Mouse (Mus musculus) forebrain, embryonic 14.5 days (tissue): ENCODE results near the gene Kcnh6. TPM values are rescaled to one million over a fixed set of nuclear protein-coding genes. Genes with fewer than 3 reads are reported as not detected.
A peak's percentile ranks its signal among the peaks of the same experiment; 100 is the strongest.

Experiments used
- ATAC-seq: fragments of 200-750 bp; cut with Nextera tagmentation; 2 replicates; pipeline ENCODE4 v1.8.0; 2017; ENCODE audit warnings: mild to moderate bottlenecking, moderate library complexity
- DNase-seq: peaks from one replicate; pipeline ENCODE4 v3.0.0-alpha.2; 2015; ENCODE audit warnings: low spot score
- H3K27ac ChIP-seq: fragments of 300-500 bp; sonication (generic); 2 replicates; pipeline ENCODE4 v1.5.1; 2014; ENCODE audit warnings: low read depth, mild to moderate bottlenecking, control low read depth, low read length, moderate library complexity
- H3K27me3 ChIP-seq: fragments of 300-500 bp; sonication (generic); replicated peaks from 2 replicates; pipeline ENCODE4 v1.6.1; 2014; ENCODE audit warnings: low read length, control low read depth, mixed read lengths; ENCODE audit not compliant: control insufficient read depth, insufficient read depth
- H3K36me3 ChIP-seq: fragments of 300-500 bp; sonication (generic); 2 replicates; pipeline ENCODE4 v1.6.1; 2014; ENCODE audit warnings: low read length, control low read depth; ENCODE audit not compliant: control insufficient read depth, insufficient read depth
- H3K4me1 ChIP-seq: fragments of 300-500 bp; sonication (generic); 2 replicates; pipeline ENCODE4 v1.6.1; 2014; ENCODE audit warnings: antibody characterized with exemption, low read length, control low read depth; ENCODE audit not compliant: control insufficient read depth, insufficient read depth
- H3K4me2 ChIP-seq: fragments of 300-500 bp; sonication (generic); 2 replicates; pipeline ENCODE4 v1.6.1; 2014; ENCODE audit warnings: mild to moderate bottlenecking, control low read depth, low read length
- H3K4me3 ChIP-seq: fragments of 300-500 bp; sonication (generic); 2 replicates; pipeline ENCODE4 v1.5.1; 2014; ENCODE audit warnings: low read depth, low read length, control low read depth
- H3K9ac ChIP-seq: fragments of 300-500 bp; sonication (generic); 2 replicates; pipeline ENCODE4 v1.6.1; 2014; ENCODE audit warnings: mild to moderate bottlenecking, low read length, control low read depth, moderate library complexity
- H3K9me3 ChIP-seq: fragments of 300-500 bp; sonication (generic); replicated peaks from 2 replicates; pipeline ENCODE4 v1.6.1; 2016; ENCODE audit warnings: low read length, control low read depth, mixed read lengths; ENCODE audit not compliant: control insufficient read depth
- WGBS: fragments of 180-500 bp; shearing (Covaris S2); extraction: QIAGEN DNeasy Blood & Tissue Kit; methylation state at CpG from one replicate; pipeline ENCODE4 v1.1.7; 2014; 5-methylcytosine and 5-hydroxymethylcytosine counted together
- polyA plus RNA-seq: library from polyadenylated mRNA; unstranded; fragments of >200 nt; fragmentation: Nextera tagmentation; extraction: Ambion mirVana; gene quantifications from 2 replicates; pipeline ENCODE4 v1.2.1, GENCODE M21; 2014

Gene Kcnh6
- 0.48 and 0.57 TPM in 2 replicates for polyA plus RNA-seq

DNA sequence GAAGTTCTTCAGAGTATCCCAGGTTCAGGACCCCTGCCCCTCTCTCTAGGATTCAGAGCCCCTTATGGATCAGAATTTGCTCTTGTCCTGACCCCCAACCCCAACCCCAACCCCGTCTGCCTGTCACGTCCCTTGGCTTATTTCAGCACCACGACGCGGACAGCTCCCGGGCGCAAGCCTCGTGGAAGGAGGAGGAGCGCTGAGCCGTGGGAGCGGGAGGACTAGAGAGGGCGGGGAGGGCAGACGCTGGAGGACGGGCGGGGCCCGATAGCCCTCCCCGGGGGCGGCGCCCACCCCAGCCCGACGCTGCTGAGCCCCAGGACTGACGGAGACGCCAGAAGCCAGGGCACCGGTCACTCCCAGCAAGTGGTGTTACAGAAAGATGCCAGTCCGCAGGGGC lies at the start of gene Kcnh6:
Gene Kcnh6 (plus strand): TSS at position 304 of the 400 bp plus-strand sequence.
- DNase-seq (peak; percentile 42), ATAC-seq (no peak)
- H3K4me1 ChIP-seq = no peaks in the 10 kb centered on the region
- under 1% methylated on average over 23 of the region's 25 CpGs for WGBS
- no peaks in the 10 kb centered on the region for H3K36me3 ChIP-seq
- H3K27ac ChIP-seq = no peak within 1 kb of the TSS
- H3K27me3 ChIP-seq = peaks cover 5% of the 10 kb centered on the region; the same call in 1 of the 2 replicates
- no peak within 1 kb of the TSS for H3K9ac ChIP-seq
- no peaks in the 10 kb centered on the region for H3K9me3 ChIP-seq
- H3K4me3 ChIP-seq = no peak within 1 kb of the TSS
- peak within 1 kb of the TSS; percentile 38 for H3K4me2 ChIP-seq

DNA sequence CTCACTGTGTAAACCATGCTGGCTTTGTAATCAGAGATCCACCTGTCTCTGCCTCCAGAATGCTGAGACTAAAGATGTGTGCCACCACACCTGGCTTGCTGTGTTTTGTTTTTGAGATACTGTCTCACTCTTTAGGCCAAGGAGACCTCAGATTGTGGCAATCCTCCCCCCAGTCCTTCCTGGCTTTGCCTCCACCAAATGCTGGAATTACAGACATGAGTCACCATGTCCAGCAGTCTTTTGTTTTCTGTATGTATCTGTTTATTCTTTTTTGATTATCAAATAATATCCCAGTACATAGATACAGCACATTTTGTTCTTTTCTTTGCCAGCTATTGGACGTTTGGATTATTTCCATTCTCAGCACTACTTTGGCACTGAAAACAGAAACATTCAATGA lies 49.4 kb upstream of the Kcnh6 start:
- 55% methylated on average over 1 of the region's 1 CpGs for WGBS
- no peaks in the 10 kb centered on the region for H3K27me3 ChIP-seq
- no peak overlapping the region for H3K4me3 ChIP-seq
- no peaks in the 10 kb centered on the region for H3K36me3 ChIP-seq
- H3K27ac ChIP-seq = no peak overlapping the region
- H3K4me2 ChIP-seq = no peak overlapping the region
- no peaks in the 10 kb centered on the region for H3K9me3 ChIP-seq
- ATAC-seq = no peak
- H3K9ac ChIP-seq = no peak overlapping the region
- DNase-seq = no peak
- H3K4me1 ChIP-seq = no peaks in the 10 kb centered on the region

DNA sequence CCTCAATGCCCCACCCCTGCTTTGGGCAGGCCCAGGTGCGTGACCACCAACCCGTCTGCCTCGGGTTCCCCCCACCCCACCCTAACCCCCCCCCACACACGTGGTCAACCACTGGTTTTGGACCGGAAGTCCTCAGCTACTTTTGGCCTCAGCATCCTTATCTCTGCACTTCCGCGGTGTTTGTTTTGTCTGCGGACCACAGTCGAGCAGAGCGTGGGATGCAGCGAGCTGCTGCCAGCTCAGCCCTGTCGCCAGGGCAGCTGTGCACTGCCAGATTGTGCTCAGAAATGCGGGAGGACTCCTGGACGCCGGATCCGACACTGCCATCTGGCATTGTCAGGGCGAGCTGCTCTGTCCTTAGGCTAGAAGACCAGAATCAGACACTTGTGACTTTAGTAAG lies 48.6 kb upstream of the Kcnh6 start:
- Histone ChIP-seq H3K27ac (no peak overlapping the region), H3K27me3 (no peaks in the 10 kb centered on the region), H3K4me3 (no peak overlapping the region), H3K36me3 (no peaks in the 10 kb centered on the region), H3K9ac (no peak overlapping the region), H3K9me3 (no peaks in the 10 kb centered on the region), H3K4me1 (no peaks in the 10 kb centered on the region), H3K4me2 (no peak overlapping the region)
- DNase-seq = peak; percentile 16
- ATAC-seq = peak; percentile 55; the same call in 1 of the 2 replicates
- WGBS = 58% methylated on average over 17 of the region's 17 CpGs

DNA sequence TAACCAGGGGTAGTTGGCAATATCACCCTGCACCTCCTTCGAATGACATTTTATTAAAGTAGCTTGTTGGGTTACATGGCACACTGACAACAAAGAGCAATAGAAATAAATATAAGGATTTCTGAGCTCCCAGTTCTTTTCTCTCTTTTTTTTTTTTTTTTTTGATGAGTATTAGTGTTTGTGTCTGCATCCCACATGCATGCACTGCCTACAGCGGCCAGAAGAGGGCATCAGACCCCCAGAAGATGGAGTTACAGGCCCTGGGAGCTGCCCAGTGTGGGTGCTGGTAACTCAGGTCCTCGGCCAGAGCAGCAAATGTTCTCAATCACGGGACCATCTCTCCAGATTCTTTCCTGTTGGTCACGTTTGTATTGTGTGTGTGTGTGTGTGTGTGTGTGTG lies 43.2 kb upstream of the Kcnh6 start:
- Histone ChIP-seq H3K27me3 (peaks cover 22% of the 10 kb centered on the region), H3K9ac (no peak overlapping the region), H3K27ac (no peak overlapping the region), H3K4me2 (no peak overlapping the region), H3K4me3 (no peak overlapping the region), H3K36me3 (no peaks in the 10 kb centered on the region), H3K9me3 (no peaks in the 10 kb centered on the region), H3K4me1 (peaks cover 4% of the 10 kb centered on the region; the same call in 1 of the 2 replicates)
- DNase-seq (no peak), ATAC-seq (no peak)
- WGBS = 67% methylated on average over 5 of the region's 5 CpGs

DNA sequence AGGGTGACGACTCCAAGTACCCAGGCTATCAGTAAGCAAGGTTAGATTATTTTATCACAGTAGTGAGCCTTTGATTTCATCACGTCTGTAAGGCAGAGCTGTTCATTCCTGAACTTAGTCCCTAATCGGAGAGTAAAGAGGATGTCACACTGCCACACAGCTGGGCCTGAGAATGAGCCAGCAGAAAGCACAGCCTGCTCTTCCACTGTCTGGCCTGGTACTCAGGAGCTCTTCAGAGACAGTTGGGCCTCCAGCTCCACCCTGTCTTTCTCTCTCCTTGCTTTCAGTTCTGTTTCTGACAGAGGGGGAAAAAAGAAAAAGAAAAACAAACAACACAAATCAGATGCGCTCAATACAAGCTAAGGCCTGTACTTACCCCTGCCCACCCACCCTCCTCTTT lies 41.6 kb upstream of the Kcnh6 start:
- H3K4me2 ChIP-seq = no peak overlapping the region
- H3K9me3 ChIP-seq = no peaks in the 10 kb centered on the region
- 76% methylated on average over 4 of the region's 4 CpGs for WGBS
- no peak overlapping the region for H3K27ac ChIP-seq
- H3K4me3 ChIP-seq = no peak overlapping the region
- H3K9ac ChIP-seq = no peak overlapping the region
- H3K36me3 ChIP-seq = no peaks in the 10 kb centered on the region
- DNase-seq (no peak), ATAC-seq (no peak)
- peaks cover 22% of the 10 kb centered on the region for H3K27me3 ChIP-seq
- H3K4me1 ChIP-seq = peaks cover 4% of the 10 kb centered on the region; the same call in 1 of the 2 replicates

DNA sequence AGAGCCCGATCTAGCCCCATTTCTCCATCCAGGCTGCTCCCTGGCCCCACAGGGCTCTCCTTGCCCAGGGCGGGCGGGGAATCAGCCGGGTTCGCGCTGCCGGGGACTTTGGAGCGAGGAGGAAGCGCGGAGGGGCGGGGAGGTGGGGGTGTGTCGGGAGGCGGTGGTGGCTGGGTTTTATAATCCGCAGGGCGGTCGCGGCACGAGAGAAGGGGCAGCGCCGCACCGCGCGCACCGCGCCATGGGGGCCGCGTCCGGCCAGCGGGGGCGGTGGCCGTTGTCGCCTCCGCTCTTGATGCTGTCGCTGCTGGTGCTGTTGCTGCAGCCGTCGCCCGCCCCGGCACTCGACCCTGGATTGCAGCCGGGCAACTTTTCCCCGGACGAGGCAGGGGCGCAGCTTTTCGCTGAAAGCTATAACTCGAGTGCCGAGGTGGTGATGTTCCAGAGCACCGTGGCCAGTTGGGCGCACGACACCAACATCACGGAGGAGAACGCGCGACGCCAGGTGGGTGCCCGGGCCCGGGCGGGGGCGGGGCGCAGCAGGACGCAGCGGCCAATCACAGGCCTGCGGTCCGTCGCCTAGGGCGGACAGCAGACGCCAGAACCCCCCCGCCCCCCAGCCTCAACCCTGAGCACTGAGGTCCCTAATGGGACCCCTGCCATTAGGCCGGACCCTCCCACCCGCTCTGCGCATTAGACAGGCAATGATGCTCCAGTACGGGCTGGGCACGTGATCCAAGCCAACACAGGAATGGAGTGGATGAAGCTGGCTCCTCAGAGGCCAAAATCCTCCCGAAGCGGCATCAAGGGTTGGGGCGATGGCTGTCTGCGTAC lies 40.0 kb upstream of the Kcnh6 start, which contains the start of gene Ace:
Gene Ace (plus strand): TSS at position 205 of the 834 bp plus-strand sequence.
- WGBS = under 1% methylated on average over 74 of the region's 76 CpGs
- peaks cover 22% of the 10 kb centered on the region for H3K27me3 ChIP-seq
- no peaks in the 10 kb centered on the region for H3K36me3 ChIP-seq
- peak within 1 kb of the TSS; percentile 99 for H3K4me2 ChIP-seq
- H3K4me1 ChIP-seq = peaks cover 4% of the 10 kb centered on the region; the same call in 1 of the 2 replicates
- H3K27ac ChIP-seq = peak within 1 kb of the TSS; percentile 9; the same call in 1 of the 2 replicates
- peak within 1 kb of the TSS; percentile 52 for H3K4me3 ChIP-seq
- no peaks in the 10 kb centered on the region for H3K9me3 ChIP-seq
- ATAC-seq (peak; percentile 68), DNase-seq (peak; percentile 29)
- peak within 1 kb of the TSS; percentile 67 for H3K9ac ChIP-seq

DNA sequence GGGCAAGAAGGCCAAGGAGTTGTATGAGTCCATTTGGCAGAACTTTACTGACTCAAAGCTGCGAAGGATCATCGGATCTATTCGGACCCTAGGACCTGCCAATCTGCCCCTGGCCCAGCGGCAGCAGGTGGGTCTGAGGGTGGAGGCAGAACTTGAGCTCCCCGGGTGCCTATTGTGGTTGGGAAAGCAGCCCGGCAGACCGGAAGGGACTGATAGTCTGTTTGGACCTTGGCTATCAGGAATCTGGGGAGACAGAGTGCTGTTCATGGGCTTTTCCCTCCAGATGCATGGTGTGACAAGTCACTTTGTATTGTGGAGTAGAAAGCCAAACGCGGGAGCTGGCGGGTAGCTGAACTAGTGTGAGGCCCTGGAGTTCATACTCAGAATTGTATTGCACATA lies 39.0 kb upstream of the Kcnh6 start:
- Histone ChIP-seq H3K4me3 (0 out of 2 replicates have a peak overlapping the region, but pooled peaks have one; percentile 52), H3K9me3 (no peaks in the 10 kb centered on the region), H3K9ac (no peak overlapping the region), H3K36me3 (no peaks in the 10 kb centered on the region), H3K27me3 (peaks cover 22% of the 10 kb centered on the region), H3K4me2 (peak overlapping the region; percentile 99; the same call in 1 of the 2 replicates), H3K4me1 (peaks cover 4% of the 10 kb centered on the region; the same call in 1 of the 2 replicates), H3K27ac (no peak overlapping the region)
- WGBS = 44% methylated on average over 10 of the region's 10 CpGs
- DNase-seq = no peak
- no peak for ATAC-seq

DNA sequence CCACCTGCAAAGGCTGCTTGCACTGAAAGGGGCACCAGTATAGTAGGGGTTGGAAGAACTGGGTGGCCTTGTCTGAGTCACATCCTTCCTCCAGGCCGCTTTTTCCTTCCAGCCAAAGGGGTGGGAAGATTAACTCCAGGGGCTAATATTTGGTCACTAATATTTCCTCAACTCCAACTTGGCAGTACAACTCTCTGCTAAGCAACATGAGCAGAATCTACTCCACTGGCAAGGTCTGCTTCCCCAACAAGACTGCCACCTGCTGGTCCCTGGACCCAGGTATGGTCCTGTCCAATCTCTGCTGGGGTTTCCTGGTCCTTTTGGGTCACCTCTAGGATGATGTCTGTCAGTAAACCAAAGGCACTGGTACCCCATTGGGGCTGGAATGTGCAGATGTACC lies 38.4 kb upstream of the Kcnh6 start:
- Histone ChIP-seq H3K4me1 (peaks cover 4% of the 10 kb centered on the region; the same call in 1 of the 2 replicates), H3K4me3 (no peak overlapping the region), H3K9ac (no peak overlapping the region), H3K36me3 (no peaks in the 10 kb centered on the region), H3K9me3 (no peaks in the 10 kb centered on the region), H3K4me2 (no peak overlapping the region), H3K27ac (no peak overlapping the region), H3K27me3 (peaks cover 22% of the 10 kb centered on the region)
- ATAC-seq (no peak), DNase-seq (peak; percentile 23)
- 67% methylated on average over 1 of the region's 1 CpGs for WGBS

DNA sequence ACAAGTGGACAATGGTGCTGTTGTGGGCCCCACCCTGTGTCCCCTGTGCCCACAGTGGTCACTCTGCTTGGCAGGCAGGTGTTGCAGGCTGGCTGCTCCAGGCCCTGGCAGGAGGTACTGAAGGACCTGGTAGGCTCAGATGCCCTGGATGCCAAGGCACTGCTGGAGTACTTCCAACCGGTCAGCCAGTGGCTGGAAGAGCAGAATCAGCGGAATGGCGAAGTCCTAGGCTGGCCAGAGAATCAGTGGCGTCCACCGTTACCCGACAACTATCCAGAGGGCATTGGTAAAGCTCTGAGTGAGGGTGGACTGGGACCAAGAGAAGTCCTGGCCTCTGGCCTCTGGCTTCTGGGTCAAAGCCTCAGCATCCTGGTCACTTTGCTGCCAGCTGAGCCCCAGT lies 33.3 kb upstream of the Kcnh6 start:
- no peak overlapping the region for H3K27ac ChIP-seq
- H3K9me3 ChIP-seq = no peaks in the 10 kb centered on the region
- H3K36me3 ChIP-seq = no peaks in the 10 kb centered on the region
- H3K9ac ChIP-seq = no peak overlapping the region
- H3K4me2 ChIP-seq = no peak overlapping the region
- no peaks in the 10 kb centered on the region for H3K4me1 ChIP-seq
- WGBS = 91% methylated on average over 6 of the region's 6 CpGs
- DNase-seq (no peak), ATAC-seq (no peak)
- H3K4me3 ChIP-seq = no peak overlapping the region
- H3K27me3 ChIP-seq = no peaks in the 10 kb centered on the region
